Mouse (Mus musculus): ENCODE data around the gene Tyms. TPM values are rescaled to one million over a fixed set of nuclear protein-coding genes. Genes with fewer than 3 reads are reported as not detected.
"Not testable (repeated sequence)": the region's sequence is repeated elsewhere in the genome, so short reads cannot be mapped to it uniquely, and the experiment has no call there.

Gene Tyms
- polyA plus RNA-seq, 1 experiment from 2014 or later = 321 TPM

DNA sequence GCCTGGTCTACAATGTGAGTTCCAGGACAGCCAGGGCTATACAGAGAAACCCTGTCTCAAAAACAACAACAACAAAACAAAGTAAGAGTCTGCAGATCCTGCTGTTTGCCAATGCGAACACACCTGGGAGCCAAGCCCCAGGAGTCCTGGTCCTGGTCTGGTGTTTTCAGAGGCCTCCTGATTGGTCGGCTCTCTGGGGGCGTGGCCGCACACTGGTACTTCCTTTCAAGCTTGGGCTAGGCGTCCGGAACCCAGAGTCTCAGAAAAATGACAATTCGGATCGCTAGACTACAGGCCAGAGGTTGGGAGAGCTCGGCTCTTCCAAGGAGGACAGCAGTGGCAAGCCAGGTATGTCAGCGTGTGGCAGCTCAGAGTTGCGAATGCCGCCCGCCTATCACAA lies 19.3 kb upstream of the Tyms start:
- no peaks in the 10 kb centered on the region for H3K9me3 ChIP-seq (replicated peaks)
- no peak overlapping the region for H3K27ac ChIP-seq (replicated peaks)
- whole genome bisulfite sequencing = 63% methylated on average over 13 of the region's 13 CpGs
- H3K27me3 ChIP-seq (ENCODE audit: low read depth, poor library complexity, severe bottlenecking) = no peaks in the 10 kb centered on the region
- H3K36me3 ChIP-seq = no peaks in the 10 kb centered on the region
- DNase-seq (ENCODE audit: low spot score) = no peak
- H3K4me3 ChIP-seq = no peak overlapping the region
- H3K4me1 ChIP-seq = no peaks in the 10 kb centered on the region

DNA sequence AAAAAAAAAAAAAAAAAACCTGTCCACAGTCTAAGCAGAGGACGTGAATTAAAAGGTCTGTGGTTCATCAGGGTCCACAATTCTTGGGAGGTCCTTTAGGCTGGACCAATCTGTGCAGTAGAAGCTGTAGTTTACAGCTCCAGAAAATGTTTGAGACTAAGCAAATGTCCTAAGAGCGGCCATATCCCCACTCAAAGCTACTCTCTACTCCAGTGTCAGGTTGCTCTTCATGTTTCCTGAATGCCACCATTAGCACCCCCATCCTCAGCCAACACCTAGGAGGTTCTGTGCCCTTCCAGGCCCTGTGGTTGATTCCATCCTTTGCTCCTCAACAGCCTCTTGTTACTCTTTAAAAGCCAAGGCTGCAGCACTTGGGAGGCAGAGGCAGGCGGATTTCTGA lies 1.0 kb downstream of the Tyms start:
- peaks cover 19% of the 10 kb centered on the region for H3K4me1 ChIP-seq
- DNase-seq (ENCODE audit: low spot score) = no peak
- H3K4me3 ChIP-seq = peak overlapping the region; percentile 86
- peak overlapping the region; percentile 94 for H3K27ac ChIP-seq (replicated peaks)
- no peaks in the 10 kb centered on the region for H3K27me3 ChIP-seq (ENCODE audit: low read depth, poor library complexity, severe bottlenecking)
- no peaks in the 10 kb centered on the region for H3K9me3 ChIP-seq (replicated peaks)
- peaks cover 47% of the 10 kb centered on the region for H3K36me3 ChIP-seq
- 53% methylated on average over 3 of the region's 3 CpGs for WGBS

- H3K4me1 ChIP-seq = peaks cover 19% of the 10 kb centered on the region
- DNase-seq (ENCODE audit: low spot score) = no peak
- peaks cover 54% of the 10 kb centered on the region for H3K36me3 ChIP-seq
- no peaks in the 10 kb centered on the region for H3K27me3 ChIP-seq (ENCODE audit: low read depth, poor library complexity, severe bottlenecking)
- 87% methylated on average over 6 of the region's 6 CpGs for WGBS
- peak overlapping the region; percentile 86 for H3K4me3 ChIP-seq
- no peaks in the 10 kb centered on the region for H3K9me3 ChIP-seq (replicated peaks)
- no peak overlapping the region for H3K27ac ChIP-seq (replicated peaks)
Measured at GRCm38 (mm10) chr5:30071677-30072076, 1.7 kb downstream of the Tyms start.

GRCm38 (mm10) chr5:30067726-30068125 lies 5.7 kb downstream of the Tyms start:
- Histone ChIP-seq H3K27ac (replicated peaks) (no peak overlapping the region), H3K4me1 (peaks cover 13% of the 10 kb centered on the region), H3K4me3 (no peak overlapping the region), H3K9me3 (replicated peaks) (no peaks in the 10 kb centered on the region), H3K36me3 (peaks cover 93% of the 10 kb centered on the region), H3K27me3 (ENCODE audit: low read depth, poor library complexity, severe bottlenecking) (no peaks in the 10 kb centered on the region)
- 91% methylated on average over 6 of the region's 6 CpGs for WGBS
- no peak for DNase-seq (ENCODE audit: low spot score)

DNA sequence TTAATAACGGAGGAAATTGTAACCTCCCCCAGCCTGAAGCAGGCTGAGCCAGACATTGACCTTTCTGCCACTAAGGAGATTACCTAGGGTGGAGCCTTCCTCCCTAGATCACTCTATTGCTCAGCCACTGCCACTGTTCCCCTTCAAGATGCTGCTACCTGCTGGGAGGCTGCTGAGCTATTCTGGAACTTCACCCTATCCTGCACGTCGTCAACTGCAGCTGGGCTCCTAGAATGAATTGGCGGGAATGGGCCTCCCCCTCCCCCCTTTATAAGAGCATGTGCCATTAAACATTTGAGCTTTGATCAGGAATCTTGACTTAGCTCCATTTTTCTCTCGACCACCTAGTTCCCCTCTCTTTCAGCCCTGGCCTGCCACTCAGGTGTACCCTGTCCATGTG lies 13.8 kb downstream of the Tyms start:
- 63% methylated on average over 5 of the region's 5 CpGs for WGBS

GRCm38 (mm10) chr5:30058216-30058731 lies 15.1 kb downstream of the Tyms start:
- H3K36me3 ChIP-seq = peaks cover 44% of the 10 kb centered on the region
- no peak for DNase-seq (ENCODE audit: low spot score)
- 67% methylated on average over 6 of the region's 6 CpGs for WGBS

More for the DNA sequence above, 13.8 kb downstream of the Tyms start:
- not testable (repeated sequence) for H3K4me3 ChIP-seq; H3K9me3 ChIP-seq (replicated peaks); H3K27ac ChIP-seq (replicated peaks); H3K27me3 ChIP-seq (ENCODE audit: low read depth, poor library complexity, severe bottlenecking); DNase-seq (ENCODE audit: low spot score); H3K4me1 ChIP-seq
- H3K36me3 ChIP-seq = peaks cover 57% of the 10 kb centered on the region

GRCm38 (mm10) chr5:30039841-30040240 lies 33.6 kb downstream of the Tyms start:
- H3K9me3 ChIP-seq (replicated peaks); H3K27ac ChIP-seq (replicated peaks); H3K27me3 ChIP-seq (ENCODE audit: low read depth, poor library complexity, severe bottlenecking); H3K4me1 ChIP-seq; H3K4me3 ChIP-seq; DNase-seq (ENCODE audit: low spot score); H3K36me3 ChIP-seq: not testable (repeated sequence)
- 90% methylated on average over 4 of the region's 4 CpGs for WGBS

More at GRCm38 (mm10) chr5:30058216-30058731, 15.1 kb downstream of the Tyms start:
- H3K27ac ChIP-seq (replicated peaks) = no peak overlapping the region
- peaks cover 5% of the 10 kb centered on the region for H3K4me1 ChIP-seq
- no peaks in the 10 kb centered on the region for H3K27me3 ChIP-seq (ENCODE audit: low read depth, poor library complexity, severe bottlenecking)
- no peak overlapping the region for H3K4me3 ChIP-seq
- H3K9me3 ChIP-seq (replicated peaks) = no peaks in the 10 kb centered on the region

DNA sequence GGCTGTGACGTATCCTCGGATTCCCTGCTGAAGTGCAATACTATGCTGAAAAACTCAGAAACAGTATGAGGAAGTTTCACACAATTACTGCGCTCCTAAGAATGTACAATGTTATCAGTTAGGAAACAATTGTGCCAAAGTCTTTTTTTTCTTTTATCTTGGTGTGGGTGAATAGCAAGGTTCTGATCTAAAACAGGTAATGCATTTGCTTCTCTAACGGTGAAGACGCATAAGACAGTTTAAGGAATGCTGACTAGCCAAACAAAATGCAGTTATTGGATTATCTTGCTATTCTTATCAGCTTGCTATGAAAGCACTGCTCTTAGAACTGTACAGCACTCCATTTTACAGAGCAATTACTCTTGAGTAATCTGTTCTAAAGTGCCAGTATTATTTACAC lies 34.1 kb downstream of the Tyms start:
- not testable (repeated sequence) for H3K4me3 ChIP-seq; H3K9me3 ChIP-seq (replicated peaks); DNase-seq (ENCODE audit: low spot score); H3K4me1 ChIP-seq; H3K36me3 ChIP-seq; H3K27ac ChIP-seq (replicated peaks); H3K27me3 ChIP-seq (ENCODE audit: low read depth, poor library complexity, severe bottlenecking)
- 93% methylated on average over 5 of the region's 5 CpGs for WGBS

DNA sequence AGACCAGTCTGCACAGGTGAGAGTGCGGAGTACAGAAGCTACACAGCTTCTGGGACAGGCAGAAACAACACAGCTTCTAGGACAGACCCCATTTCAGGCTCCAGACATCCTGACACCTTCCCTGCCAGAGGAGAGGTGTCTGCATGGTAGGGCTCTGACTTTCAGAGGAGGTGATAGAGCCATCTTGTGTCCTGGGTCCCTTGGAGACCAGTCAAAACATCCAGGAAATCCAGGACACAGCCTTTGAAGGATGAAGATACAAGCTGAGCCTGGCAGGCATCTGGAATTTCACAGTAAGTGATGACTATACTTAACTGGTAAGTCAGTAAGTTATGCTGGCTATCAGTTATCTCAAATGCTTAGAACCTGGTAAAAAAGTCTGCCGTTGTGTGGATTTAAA lies 36.3 kb downstream of the Tyms start:
- WGBS = 94% methylated on average over 2 of the region's 2 CpGs
- not testable (repeated sequence) for H3K4me1 ChIP-seq; H3K27me3 ChIP-seq (ENCODE audit: low read depth, poor library complexity, severe bottlenecking); H3K4me3 ChIP-seq; H3K9me3 ChIP-seq (replicated peaks); DNase-seq (ENCODE audit: low spot score); H3K27ac ChIP-seq (replicated peaks); H3K36me3 ChIP-seq

- H3K36me3 ChIP-seq; H3K27me3 ChIP-seq (ENCODE audit: low read depth, poor library complexity, severe bottlenecking); H3K27ac ChIP-seq (replicated peaks); H3K4me3 ChIP-seq; H3K9me3 ChIP-seq (replicated peaks); H3K4me1 ChIP-seq; DNase-seq (ENCODE audit: low spot score): not testable (repeated sequence)
- 90% methylated on average over 4 of the region's 4 CpGs for WGBS
Measured at GRCm38 (mm10) chr5:30035862-30036261, 37.6 kb downstream of the Tyms start.

- H3K4me3 ChIP-seq = no peak overlapping the region
- 66% methylated on average over 2 of the region's 2 CpGs for WGBS
Measured at GRCm38 (mm10) chr5:30014580-30014979, 58.8 kb downstream of the Tyms start.

DNA sequence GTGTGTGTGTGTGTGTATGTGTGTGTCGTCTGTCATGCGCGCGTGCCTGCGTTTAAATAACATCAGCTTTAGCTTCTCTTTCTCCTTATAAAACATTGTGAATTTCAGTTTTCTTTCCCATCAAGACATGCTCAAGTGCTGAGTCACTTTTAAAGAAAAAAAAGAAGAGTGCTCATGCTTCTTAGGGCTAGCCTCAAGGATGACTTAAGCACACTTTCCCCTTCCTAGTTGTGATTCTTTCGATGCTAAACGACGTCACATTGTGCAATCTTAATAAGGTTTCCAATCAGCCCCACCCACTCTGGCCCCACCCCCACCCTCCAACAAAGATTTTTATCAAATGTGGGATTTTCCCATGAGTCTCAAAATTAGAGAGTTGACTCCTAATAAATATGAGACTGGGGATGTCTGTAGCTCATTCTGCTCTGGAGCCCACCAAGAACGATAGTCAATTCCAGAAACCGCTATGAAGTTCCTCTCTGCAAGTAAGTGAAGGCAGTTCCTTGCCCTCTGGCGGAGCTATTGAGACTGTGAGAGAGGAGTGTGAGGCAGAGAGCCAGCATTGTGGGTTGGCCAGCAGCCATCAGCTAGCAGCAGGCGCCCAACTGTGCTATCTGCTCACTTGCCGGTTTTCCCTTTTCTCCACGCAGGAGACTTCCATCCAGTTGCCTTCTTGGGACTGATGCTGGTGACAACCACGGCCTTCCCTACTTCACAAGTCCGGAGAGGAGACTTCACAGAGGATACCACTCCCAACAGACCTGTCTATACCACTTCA lies 60.5 kb downstream of the Tyms start, which contains the start of gene Il6:
Gene Il6 (plus strand): TSS at position 389 of the 778 bp plus-strand sequence.
- Histone ChIP-seq H3K27me3 (ENCODE audit: low read depth, poor library complexity, severe bottlenecking) (no peaks in the 10 kb centered on the region), H3K36me3 (no peaks in the 10 kb centered on the region), H3K9me3 (replicated peaks) (no peaks in the 10 kb centered on the region), H3K4me3 (no peak within 1 kb of the TSS), H3K4me1 (no peaks in the 10 kb centered on the region), H3K27ac (replicated peaks) (no peak within 1 kb of the TSS)
- no peak for DNase-seq (ENCODE audit: low spot score)
- 71% methylated on average over 16 of the region's 16 CpGs for WGBS

More at GRCm38 (mm10) chr5:30014580-30014979, 58.8 kb downstream of the Tyms start:
- Histone ChIP-seq H3K4me1 (no peaks in the 10 kb centered on the region), H3K27ac (replicated peaks) (no peak overlapping the region), H3K9me3 (replicated peaks) (no peaks in the 10 kb centered on the region), H3K27me3 (ENCODE audit: low read depth, poor library complexity, severe bottlenecking) (no peaks in the 10 kb centered on the region), H3K36me3 (no peaks in the 10 kb centered on the region)
- DNase-seq (ENCODE audit: low spot score) = no peak
